Mouse (Mus musculus) small intestine, adult 2 months (tissue): ENCODE data around the gene Lin54. TPM values are rescaled to one million over a fixed set of nuclear protein-coding genes. Genes with fewer than 3 reads are reported as not detected.
A peak's percentile ranks its signal among the peaks of the same experiment; 100 is the strongest.

ENCODE experiments used
- H3K27ac ChIP-seq: fragments of 200-500 bp; 2 replicates; pipeline ENCODE4 v1.5.1; 2012; ENCODE audit warnings: low read depth, low read length, control low read depth, inconsistent platforms; ENCODE audit not compliant: insufficient read depth
- H3K27me3 ChIP-seq: fragments of 200-500 bp; 2 replicates; pipeline ENCODE4 v1.6.1; 2012; ENCODE audit warnings: mild to moderate bottlenecking, moderate library complexity, low read length, inconsistent platforms; ENCODE audit not compliant: control insufficient read depth, insufficient read depth
- H3K36me3 ChIP-seq: fragments of 200-500 bp; 2 replicates; pipeline ENCODE4 v1.6.1; 2012; ENCODE audit warnings: mild to moderate bottlenecking, low read length, control low read depth, inconsistent platforms; ENCODE audit not compliant: control insufficient read depth, insufficient read depth
- H3K4me1 ChIP-seq: fragments of 200-500 bp; 2 replicates; pipeline ENCODE4 v1.6.1; 2012; ENCODE audit warnings: low read length, inconsistent platforms, mixed read lengths; ENCODE audit not compliant: control insufficient read depth, insufficient read depth, insufficient read length
- H3K4me3 ChIP-seq: fragments of 200-500 bp; 2 replicates; pipeline ENCODE4 v1.5.1; 2012; ENCODE audit warnings: low read depth, mild to moderate bottlenecking, control low read depth, inconsistent platforms, low read length, moderate library complexity
- CTCF ChIP-seq: fragments of 200-500 bp; IDR thresholded peaks from 2 replicates; pipeline ENCODE4 v1.5.1; 2012; ENCODE audit warnings: low read depth, mild to moderate bottlenecking, control low read depth, inconsistent platforms, low read length, moderate library complexity, mixed read lengths; ENCODE audit not compliant: insufficient replicate concordance, insufficient read length; ENCODE audit errors: extremely low read depth
- POLR2A ChIP-seq: fragments of 200-500 bp; IDR thresholded peaks from 2 replicates; pipeline ENCODE4 v1.6.1; 2012; ENCODE audit warnings: low read depth, mild to moderate bottlenecking, control low read depth, inconsistent platforms, low read length, moderate library complexity
- WGBS: fragments of 180-500 bp; shearing (Covaris S2); methylation state at CpG from one replicate; pipeline ENCODE4 v1.1.7; 2018; 5-methylcytosine and 5-hydroxymethylcytosine counted together
- polyA plus RNA-seq: library from polyadenylated mRNA; depleted of rRNA; stranded (reverse); fragments of >200 nt; gene quantifications from 2 replicates; pipeline ENCODE4 v1.2.3, GENCODE M21; 2012

Lin54 gene
- polyA plus RNA-seq, 1 experiment: 6.3 TPM

DNA sequence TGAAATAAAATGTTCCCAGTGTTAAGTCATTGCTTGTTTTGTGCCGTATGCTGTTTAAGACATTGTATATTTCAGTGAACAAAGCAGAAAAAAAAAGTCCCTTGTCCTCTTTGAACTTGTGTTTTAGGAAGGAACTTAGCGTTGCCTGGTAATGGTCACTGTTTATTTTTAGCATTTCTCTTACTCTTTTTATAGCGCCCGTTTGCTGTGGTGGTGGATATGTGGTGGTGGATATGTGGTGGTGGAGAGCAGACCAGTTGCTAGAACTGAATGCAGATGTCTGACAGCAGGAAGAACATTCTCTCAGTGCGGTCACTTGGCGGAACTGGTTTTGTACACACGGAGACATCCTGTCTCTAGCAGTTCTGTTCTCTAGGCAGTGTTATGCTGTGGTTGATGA is 25.7 kb upstream of the Lin54 start:
- Histone ChIP-seq H3K36me3 (peaks cover 29% of the 10 kb centered on the region), H3K4me3 (no peak overlapping the region), H3K27ac (no peak overlapping the region), H3K4me1 (no peaks in the 10 kb centered on the region), H3K27me3 (no peaks in the 10 kb centered on the region)
- TF ChIP-seq CTCF: no peak
- no peak for TF ChIP-seq POLR2A
- 55% methylated on average over 7 of the region's 7 CpGs for WGBS

DNA sequence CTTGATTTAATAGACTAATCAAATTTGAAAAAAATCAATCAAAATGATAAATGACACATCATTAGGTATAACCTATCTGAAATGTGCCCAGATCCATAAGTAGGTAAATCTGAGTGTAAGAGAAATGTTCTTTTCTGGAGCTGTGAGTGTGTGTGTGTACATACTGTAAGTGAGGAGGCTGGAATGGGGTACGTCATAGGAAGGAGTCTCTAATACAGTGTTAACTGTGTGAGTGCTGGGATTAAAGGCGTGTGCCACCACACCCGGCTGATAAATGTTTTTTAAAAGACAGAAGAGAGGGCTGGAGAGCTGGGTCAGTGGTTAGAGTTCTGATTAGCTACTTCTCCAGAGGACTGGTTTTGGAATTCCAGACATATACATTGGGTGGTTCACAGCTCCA is 25.2 kb upstream of the Lin54 start:
- H3K4me1 ChIP-seq: no peaks in the 10 kb centered on the region
- peaks cover 23% of the 10 kb centered on the region for H3K36me3 ChIP-seq
- H3K27ac ChIP-seq: no peak overlapping the region
- TF ChIP-seq CTCF (no peak), POLR2A (no peak)
- H3K27me3 ChIP-seq: no peaks in the 10 kb centered on the region
- H3K4me3 ChIP-seq: no peak overlapping the region
- WGBS: 66% methylated on average over 3 of the region's 3 CpGs

DNA sequence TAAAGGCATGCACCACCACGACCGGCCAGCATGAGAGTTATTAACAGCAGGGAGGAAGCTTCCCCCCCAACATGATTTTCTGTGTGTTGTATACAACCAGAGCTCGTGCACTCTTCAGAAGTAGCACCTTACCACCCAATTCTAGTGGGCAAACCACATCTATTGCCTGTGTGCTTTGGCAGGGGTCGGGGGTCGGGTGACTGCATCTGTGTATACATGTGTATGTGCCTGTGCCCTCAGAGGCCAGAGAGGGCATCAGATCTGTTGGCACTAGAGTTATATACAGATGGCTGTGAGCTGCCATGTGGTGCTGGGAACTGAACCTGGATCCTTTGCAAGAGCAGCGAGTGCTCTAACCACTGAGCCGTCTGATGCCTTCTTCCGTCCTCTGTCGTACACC is 24.5 kb upstream of the Lin54 start:
- Histone ChIP-seq H3K27me3 (no peaks in the 10 kb centered on the region), H3K36me3 (peaks cover 16% of the 10 kb centered on the region), H3K4me3 (no peak overlapping the region), H3K27ac (no peak overlapping the region), H3K4me1 (no peaks in the 10 kb centered on the region)
- no peak for TF ChIP-seq CTCF
- no peak for TF ChIP-seq POLR2A
- 95% methylated on average over 9 of the region's 9 CpGs for WGBS

DNA sequence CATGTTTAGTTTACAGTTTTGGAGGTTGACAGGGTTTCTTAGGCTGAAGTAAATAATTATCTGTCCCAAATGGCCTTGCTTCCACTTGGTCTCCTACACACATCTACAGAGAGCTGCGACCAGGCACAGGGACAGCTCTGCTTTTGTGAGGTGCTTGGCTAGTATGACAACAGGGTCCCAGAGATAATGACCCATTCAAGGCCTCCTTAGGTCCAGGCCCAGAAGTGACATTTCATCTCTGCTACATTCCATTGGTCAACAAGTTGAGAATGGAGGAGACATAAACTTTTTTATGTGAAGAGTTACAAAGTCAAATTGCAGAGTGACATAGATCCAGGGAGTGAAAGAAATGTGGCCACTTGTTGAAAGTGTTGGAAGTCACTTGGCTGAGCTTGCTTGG is 22.9 kb upstream of the Lin54 start:
- Histone ChIP-seq H3K36me3 (peaks cover 5% of the 10 kb centered on the region), H3K27ac (no peak overlapping the region), H3K27me3 (no peaks in the 10 kb centered on the region), H3K4me3 (no peak overlapping the region), H3K4me1 (no peaks in the 10 kb centered on the region)
- TF ChIP-seq POLR2A: no peak
- no peak for TF ChIP-seq CTCF
- WGBS: 84% methylated on average over 1 of the region's 1 CpGs

DNA sequence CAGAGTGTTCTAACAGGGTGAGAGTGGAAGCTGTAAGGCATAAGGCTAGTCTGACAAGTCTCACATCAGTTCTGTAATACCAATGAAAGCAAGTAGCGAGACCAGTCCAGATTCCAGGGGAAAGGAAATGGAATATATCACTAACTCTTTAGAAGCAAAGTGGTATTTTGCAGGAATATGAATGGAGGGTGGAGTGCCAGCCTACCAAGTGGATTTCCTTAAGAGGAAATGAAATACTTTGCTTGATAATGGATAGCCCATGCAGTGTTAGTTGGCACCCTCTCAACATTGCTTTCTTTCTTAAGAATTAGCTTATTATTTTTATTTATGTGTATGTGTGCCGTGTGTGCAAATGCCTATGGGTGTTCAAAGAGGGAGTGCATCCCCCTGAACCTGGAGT is 19.8 kb upstream of the Lin54 start:
- WGBS: 78% methylated on average over 2 of the region's 2 CpGs
- no peak overlapping the region for H3K27ac ChIP-seq
- H3K27me3 ChIP-seq: no peaks in the 10 kb centered on the region
- H3K4me1 ChIP-seq: peaks cover 5% of the 10 kb centered on the region; the same call in 1 of the 2 replicates
- H3K36me3 ChIP-seq: peaks cover 3% of the 10 kb centered on the region; the same call in 1 of the 2 replicates
- H3K4me3 ChIP-seq: no peak overlapping the region
- TF ChIP-seq POLR2A (no peak), CTCF (no peak)

DNA sequence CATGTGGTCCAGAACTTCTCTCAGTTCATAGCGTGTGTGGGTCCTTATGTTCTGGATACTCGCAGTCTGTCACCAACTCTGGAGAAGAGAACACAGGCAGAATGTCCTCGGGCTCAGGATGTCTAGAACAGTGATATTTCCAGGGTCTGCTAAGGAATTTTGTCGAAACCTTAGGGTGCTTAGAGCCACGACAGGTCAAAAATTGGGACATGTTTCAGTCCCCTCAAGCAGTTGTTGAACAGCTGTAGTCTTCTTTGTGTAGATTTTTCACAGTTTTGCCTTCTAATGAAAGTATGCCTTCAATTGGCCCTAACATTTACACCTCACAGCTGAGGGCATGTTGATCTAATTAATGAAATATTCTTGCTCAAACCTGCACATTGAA is 18.6 kb upstream of the Lin54 start:
- Histone ChIP-seq H3K4me1 (peaks cover 11% of the 10 kb centered on the region; the same call in 1 of the 2 replicates), H3K36me3 (0 out of 2 replicates have a peak, but pooled peaks cover 1% of the 10 kb centered on the region), H3K4me3 (peak overlapping the region; percentile 87), H3K27me3 (no peaks in the 10 kb centered on the region), H3K27ac (peak overlapping the region; percentile 70; the same call in 1 of the 2 replicates)
- 3% methylated on average over 5 of the region's 5 CpGs for WGBS
- TF ChIP-seq CTCF (no peak), POLR2A (no peak)

DNA sequence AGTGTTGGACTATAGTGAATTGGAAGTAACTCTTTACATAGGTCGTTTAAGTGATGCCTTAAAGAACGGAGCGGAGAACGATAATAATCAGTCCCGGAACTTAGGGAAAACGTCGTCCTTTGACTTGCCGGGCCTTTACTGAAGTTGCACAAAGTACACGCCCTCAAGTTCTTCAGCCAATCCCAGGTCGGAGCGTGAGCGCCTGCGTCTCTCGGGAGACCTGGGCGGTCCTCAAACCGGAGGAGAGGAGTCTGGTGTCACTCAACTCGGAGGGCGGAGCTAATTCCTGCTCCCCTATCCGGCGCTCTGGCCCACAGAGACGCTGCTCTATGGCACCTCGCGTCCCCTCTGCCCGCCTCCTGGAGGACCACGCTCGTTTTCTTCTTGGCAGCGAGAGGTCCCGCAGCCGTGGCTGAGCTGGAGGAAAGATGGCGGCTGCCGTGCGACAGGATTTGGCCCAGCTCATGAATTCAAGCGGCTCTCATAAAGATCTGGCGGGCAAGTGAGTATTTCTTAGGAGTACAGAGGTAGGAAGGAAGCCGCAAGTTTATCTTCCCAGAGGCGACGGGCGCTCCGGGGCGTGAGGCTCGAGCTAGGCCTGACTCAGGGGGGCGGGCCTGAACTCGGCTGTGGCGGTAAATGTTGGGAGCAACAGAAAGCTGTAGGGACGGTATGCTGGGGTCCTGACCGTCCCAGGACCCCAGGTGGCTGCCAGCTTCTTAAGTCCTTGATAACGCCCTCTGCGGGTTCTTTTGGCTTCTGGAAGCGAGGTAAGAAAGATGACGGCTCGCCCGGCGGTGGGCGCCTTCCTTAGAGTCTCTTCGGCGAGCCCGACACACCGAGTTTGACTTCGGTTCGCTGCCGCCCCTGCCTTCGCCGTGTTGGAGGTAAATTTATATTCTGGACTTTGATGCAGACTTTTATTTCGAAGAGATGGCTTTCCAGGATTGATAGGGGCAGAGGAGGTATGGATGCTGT is 17.9 kb upstream of the Lin54 start, which contains the start of gene Cops4:
Gene Cops4 (plus strand): TSS at position 261 of the 978 bp plus-strand sequence.
- WGBS: under 1% methylated on average over 64 of the region's 64 CpGs
- TF ChIP-seq POLR2A (peak; percentile 57; the same call in 1 of the 2 replicates), CTCF (no peak)

More for the DNA sequence above, 17.9 kb upstream of the Lin54 start, which contains the start of gene Cops4:
- Histone ChIP-seq H3K27me3 (no peaks in the 10 kb centered on the region), H3K27ac (peak within 1 kb of the TSS; percentile 70), H3K4me1 (peaks cover 13% of the 10 kb centered on the region; the same call in 1 of the 2 replicates), H3K4me3 (peak within 1 kb of the TSS; percentile 87), H3K36me3 (0 out of 2 replicates have a peak, but pooled peaks cover 1% of the 10 kb centered on the region)
